Mouse (Mus musculus) limb, embryonic 14.5 days (tissue): ENCODE data around the gene Gabbr1. TPM values are rescaled to one million over a fixed set of nuclear protein-coding genes. Genes with fewer than 3 reads are reported as not detected.
A peak's percentile ranks its signal among the peaks of the same experiment; 100 is the strongest.

Source experiments
- ATAC-seq: fragments of 200-750 bp; cut with Nextera tagmentation; 2 replicates; pipeline ENCODE4 v1.8.0; 2017; ENCODE audit warnings: low read depth, moderate number of reproducible peaks, moderate TSS enrichment; ENCODE audit not compliant: low FRiP score
- DNase-seq: peaks from one replicate; pipeline ENCODE4 v3.0.0-alpha.2; 2015; ENCODE audit warnings: low spot score
- H3K27ac ChIP-seq: fragments of 300-500 bp; sonication (generic); replicated peaks from 2 replicates; pipeline ENCODE4 v1.5.1; 2014; ENCODE audit warnings: low read depth, mild to moderate bottlenecking, low read length, moderate library complexity, mixed read lengths
- H3K27me3 ChIP-seq: fragments of 300-500 bp; sonication (generic); 2 replicates; pipeline ENCODE4 v1.6.1; 2014; ENCODE audit warnings: low read length, mixed read lengths; ENCODE audit not compliant: control insufficient read depth, insufficient read depth
- H3K36me3 ChIP-seq: fragments of 300-500 bp; sonication (generic); 2 replicates; pipeline ENCODE4 v1.6.1; 2014; ENCODE audit warnings: mild to moderate bottlenecking, low read length, moderate library complexity, mixed read lengths; ENCODE audit not compliant: control insufficient read depth, insufficient read depth
- H3K4me1 ChIP-seq: fragments of 300-500 bp; sonication (generic); 2 replicates; pipeline ENCODE4 v1.6.1; 2014; ENCODE audit warnings: antibody characterized with exemption, low read length, mixed read lengths; ENCODE audit not compliant: control insufficient read depth, insufficient read depth
- H3K4me2 ChIP-seq: fragments of 300-500 bp; sonication (generic); replicated peaks from 2 replicates; pipeline ENCODE4 v1.6.1; 2014; ENCODE audit warnings: low read depth, mild to moderate bottlenecking, low read length, moderate library complexity; ENCODE audit not compliant: severe bottlenecking
- H3K4me3 ChIP-seq: fragments of 300-500 bp; sonication (generic); replicated peaks from 2 replicates; pipeline ENCODE4 v1.5.1; 2014; ENCODE audit warnings: low read length
- H3K9ac ChIP-seq: fragments of 300-500 bp; sonication (generic); 2 replicates; pipeline ENCODE4 v1.6.1; 2014; ENCODE audit warnings: mild to moderate bottlenecking, low read depth, low read length, moderate library complexity; ENCODE audit not compliant: severe bottlenecking
- H3K9me3 ChIP-seq: fragments of 300-500 bp; sonication (generic); 2 replicates; pipeline ENCODE4 v1.6.1; 2016; ENCODE audit warnings: low read length; ENCODE audit not compliant: control insufficient read depth
- POLR2A ChIP-seq: fragments of 200-500 bp; IDR thresholded peaks from 2 replicates; pipeline ENCODE4 v1.8.0; 2012; ENCODE audit warnings: inconsistent platforms, mild to moderate bottlenecking, moderate library complexity, borderline replicate concordance; ENCODE audit not compliant: insufficient read depth, insufficient read length; ENCODE audit errors: extremely low read depth
- WGBS: fragments of 180-500 bp; shearing (Covaris S2); extraction: QIAGEN DNeasy Blood & Tissue Kit; methylation state at CpG from one replicate; pipeline ENCODE4 v1.1.7; 2014; 5-methylcytosine and 5-hydroxymethylcytosine counted together
- polyA plus RNA-seq, 2 experiments: library from polyadenylated mRNA; depleted of rRNA in 1 of 2; stranded (reverse) in 1 of 2; unstranded in 1 of 2; fragments of >200 nt; fragmentation: Nextera tagmentation in 1 of 2; extraction: Ambion mirVana in 1 of 2; gene quantifications; 2 replicates each; pipeline versions ENCODE4 v1.2.1 to v1.2.3; 2012 to 2014

Gene Gabbr1
- polyA plus RNA-seq, 2 experiments = 8.4 to 111 TPM

DNA sequence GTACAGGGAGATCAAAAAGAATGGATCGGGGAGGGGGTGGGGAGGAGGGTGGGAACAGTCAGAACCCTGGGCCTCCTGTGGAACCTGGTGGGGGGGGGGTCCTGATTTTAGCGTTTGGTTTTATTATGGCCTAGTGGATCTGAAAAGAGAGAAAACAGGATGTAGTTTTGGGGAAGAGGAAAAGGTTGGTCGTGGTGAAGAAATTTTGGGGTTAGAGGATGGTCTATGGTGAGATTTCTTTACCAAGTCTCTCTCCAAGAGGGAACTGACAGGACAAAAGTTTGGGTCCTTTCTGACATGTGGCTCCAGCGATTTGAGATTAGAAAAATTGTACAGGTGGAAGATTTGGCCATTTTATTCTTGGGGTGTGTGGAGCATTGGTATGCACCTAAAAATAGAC is 6.0 kb downstream of the Gabbr1 start:
- DNase-seq = no peak
- Histone ChIP-seq H3K4me1 (peaks cover 28% of the 10 kb centered on the region), H3K4me2 (no peak overlapping the region), H3K9ac (no peak overlapping the region), H3K27ac (no peak overlapping the region), H3K27me3 (no peaks in the 10 kb centered on the region), H3K9me3 (no peaks in the 10 kb centered on the region), H3K36me3 (peaks cover 23% of the 10 kb centered on the region), H3K4me3 (peak overlapping the region; percentile 60; the same call in 1 of the 2 replicates)
- no peak for TF ChIP-seq POLR2A
- ATAC-seq = no peak
- WGBS = 54% methylated on average over 4 of the region's 4 CpGs

DNA sequence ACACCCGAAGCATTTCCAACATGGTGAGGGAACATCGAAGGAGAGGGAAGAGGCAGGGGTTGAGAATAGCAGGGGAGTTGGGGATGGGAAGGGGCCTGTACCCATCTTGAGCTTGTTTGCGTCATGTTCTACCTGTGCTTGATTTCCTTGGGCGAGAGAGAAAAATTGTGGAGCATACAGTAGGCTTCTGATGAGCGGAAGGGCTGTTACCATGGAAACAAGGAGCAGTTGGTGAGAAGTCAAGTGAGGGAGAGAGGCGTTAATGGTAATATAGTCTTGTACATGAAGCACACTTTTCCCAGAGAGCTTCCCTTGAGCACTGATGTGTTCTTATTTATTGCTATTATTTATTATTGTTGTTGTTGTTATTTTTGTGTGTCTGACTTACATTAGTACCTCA is 11.2 kb downstream of the Gabbr1 start:
- Histone ChIP-seq H3K4me3 (no peak overlapping the region), H3K9me3 (no peaks in the 10 kb centered on the region), H3K4me1 (no peaks in the 10 kb centered on the region), H3K36me3 (peaks cover 65% of the 10 kb centered on the region), H3K9ac (no peak overlapping the region), H3K27ac (no peak overlapping the region), H3K4me2 (no peak overlapping the region), H3K27me3 (no peaks in the 10 kb centered on the region)
- ATAC-seq (no peak), DNase-seq (no peak)
- no peak for TF ChIP-seq POLR2A
- 91% methylated on average over 6 of the region's 6 CpGs for WGBS

DNA sequence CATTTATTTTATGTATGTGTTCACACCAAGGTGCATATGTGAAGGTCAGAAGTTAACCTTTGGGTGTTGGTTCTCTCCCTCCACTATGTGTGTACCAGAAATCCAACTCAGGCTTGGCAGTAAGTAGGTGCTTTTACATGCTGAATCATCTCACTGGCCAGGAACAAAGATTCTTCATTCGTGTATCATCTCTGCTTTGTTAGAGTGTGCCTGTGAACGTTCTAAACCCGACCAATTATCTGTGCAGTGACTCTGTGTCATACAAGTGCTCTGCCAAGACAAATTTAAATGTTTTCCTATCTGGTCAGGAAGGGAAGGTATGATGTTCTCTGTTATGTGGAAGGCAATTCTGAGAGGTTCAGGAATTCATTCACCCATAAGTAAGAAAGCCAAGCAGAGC is 15.7 kb downstream of the Gabbr1 start:
- Histone ChIP-seq H3K4me3 (no peak overlapping the region), H3K4me2 (no peak overlapping the region), H3K4me1 (no peaks in the 10 kb centered on the region), H3K9ac (no peak overlapping the region), H3K9me3 (no peaks in the 10 kb centered on the region), H3K36me3 (peaks cover 82% of the 10 kb centered on the region), H3K27ac (no peak overlapping the region), H3K27me3 (no peaks in the 10 kb centered on the region)
- ATAC-seq (no peak), DNase-seq (no peak)
- no peak for TF ChIP-seq POLR2A
- WGBS = 85% methylated on average over 3 of the region's 3 CpGs

DNA sequence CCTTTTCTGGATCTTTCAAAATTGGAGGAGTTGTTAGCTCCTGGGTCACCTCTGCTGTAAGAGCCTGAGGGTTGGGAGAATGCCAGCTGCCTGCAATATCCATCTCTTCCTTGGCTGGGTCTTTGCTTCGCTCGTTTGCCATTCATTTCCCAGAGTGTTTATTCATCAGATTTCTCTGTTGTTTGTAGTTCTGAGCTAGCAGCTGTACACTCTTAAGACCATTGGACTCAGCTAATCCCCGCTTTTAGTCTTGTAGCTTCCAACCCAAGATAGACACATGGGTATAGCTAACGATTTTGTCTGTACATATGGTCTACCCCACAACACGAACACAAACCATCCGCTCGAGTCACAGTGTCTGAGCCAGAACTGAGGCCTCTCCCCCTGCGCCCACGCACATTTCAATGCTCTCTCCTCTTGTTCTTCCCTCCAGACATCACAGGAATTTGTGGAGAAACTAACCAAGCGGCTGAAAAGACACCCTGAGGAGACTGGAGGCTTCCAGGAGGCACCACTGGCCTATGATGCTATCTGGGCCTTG is 16.4 kb downstream of the Gabbr1 start:
- WGBS = 91% methylated on average over 10 of the region's 10 CpGs

DNA sequence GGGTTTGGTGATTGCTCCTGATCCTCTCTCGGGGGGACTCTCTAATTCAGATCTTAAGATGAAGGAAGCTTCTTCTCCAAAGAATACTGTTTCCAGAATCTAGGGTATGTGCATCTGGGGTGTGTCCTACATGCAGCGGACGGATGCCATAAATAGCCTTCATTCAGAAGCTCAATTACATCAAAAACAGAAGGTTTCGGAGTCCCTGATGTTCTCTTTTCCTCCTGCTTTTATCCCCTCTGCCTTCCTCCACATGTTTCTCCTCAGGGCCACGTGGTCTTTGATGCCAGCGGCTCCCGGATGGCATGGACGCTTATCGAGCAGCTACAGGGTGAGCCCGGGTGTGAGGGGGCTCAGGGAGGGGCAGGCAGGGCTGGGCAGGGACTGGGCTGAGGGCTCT is 17.3 kb downstream of the Gabbr1 start:
- no peak for TF ChIP-seq POLR2A
- ATAC-seq (no peak), DNase-seq (no peak)
- WGBS = 76% methylated on average over 10 of the region's 10 CpGs
- no peaks in the 10 kb centered on the region for H3K27me3 ChIP-seq
- no peaks in the 10 kb centered on the region for H3K9me3 ChIP-seq
- no peak overlapping the region for H3K4me3 ChIP-seq
- peaks cover 83% of the 10 kb centered on the region for H3K36me3 ChIP-seq
- H3K4me1 ChIP-seq = no peaks in the 10 kb centered on the region
- no peak overlapping the region for H3K4me2 ChIP-seq
- H3K27ac ChIP-seq = no peak overlapping the region
- no peak overlapping the region for H3K9ac ChIP-seq

More for the DNA sequence above, 16.4 kb downstream of the Gabbr1 start:
- H3K36me3 ChIP-seq = peaks cover 79% of the 10 kb centered on the region
- H3K4me2 ChIP-seq = no peak overlapping the region
- H3K27me3 ChIP-seq = no peaks in the 10 kb centered on the region
- DNase-seq (no peak), ATAC-seq (no peak)
- TF ChIP-seq POLR2A = no peak
- H3K9ac ChIP-seq = no peak overlapping the region
- H3K27ac ChIP-seq = no peak overlapping the region
- no peaks in the 10 kb centered on the region for H3K9me3 ChIP-seq
- no peaks in the 10 kb centered on the region for H3K4me1 ChIP-seq
- no peak overlapping the region for H3K4me3 ChIP-seq

DNA sequence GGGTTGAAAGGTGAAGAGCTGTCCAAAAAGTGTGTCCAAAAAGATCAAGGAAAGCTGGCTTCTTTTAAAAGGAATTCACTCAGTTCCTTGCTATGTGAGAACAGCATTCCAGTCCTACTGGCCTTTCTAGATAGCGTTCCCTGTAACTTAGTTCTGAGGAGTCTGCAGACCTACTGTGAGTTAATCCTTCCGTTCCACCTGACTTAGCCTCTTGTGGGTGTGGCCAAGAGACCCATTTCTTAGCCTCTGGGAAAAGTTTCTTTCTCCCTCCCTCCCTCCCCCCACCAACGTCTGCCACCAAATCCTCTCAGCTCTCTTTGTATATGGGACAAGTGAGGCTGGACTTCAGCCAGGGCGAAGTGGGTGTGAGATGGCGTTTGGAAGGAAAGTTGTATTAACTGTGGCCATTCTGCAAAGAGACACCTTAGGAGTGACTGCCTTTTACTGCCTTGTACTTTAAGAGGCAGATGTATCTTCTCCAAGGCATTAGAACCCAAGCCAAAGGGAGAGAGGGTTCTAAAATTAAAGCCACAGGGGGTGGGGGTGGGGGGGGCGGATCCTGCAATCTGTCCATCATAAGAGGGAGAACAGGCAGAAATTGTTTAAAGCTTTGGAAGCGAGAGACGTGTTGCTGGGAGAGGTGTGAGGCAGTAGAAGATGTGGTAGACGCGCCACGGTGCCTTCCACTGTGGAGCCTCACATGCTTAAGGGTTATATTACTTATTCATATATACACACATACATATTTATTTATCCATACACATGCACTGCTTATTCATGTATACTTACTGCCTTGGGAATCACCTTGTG is 18.1 kb downstream of the Gabbr1 start:
- Histone ChIP-seq H3K4me2 (no peak overlapping the region), H3K4me1 (no peaks in the 10 kb centered on the region), H3K4me3 (no peak overlapping the region), H3K27ac (no peak overlapping the region), H3K9ac (no peak overlapping the region), H3K36me3 (peaks cover 84% of the 10 kb centered on the region), H3K9me3 (no peaks in the 10 kb centered on the region), H3K27me3 (no peaks in the 10 kb centered on the region)
- WGBS = 83% methylated on average over 11 of the region's 11 CpGs
- no peak for ATAC-seq
- DNase-seq = no peak
- no peak for TF ChIP-seq POLR2A
